Mouse (Mus musculus): ENCODE data around the gene Olig3.

- TF ChIP-seq CTCF (IDR thresholded peaks at IDR 0.05; ENCODE audit: control insufficient read depth, insufficient read depth, insufficient replicate concordance, low read depth, low read length), result no peak
- no peak for TF ChIP-seq POLR2A (IDR thresholded peaks at IDR 0.05; ENCODE audit: control insufficient read depth, low read depth, low read length)
These were observed 3.4 kb upstream of the Olig3 start for GRCm38 (mm10) chr10:19352878-19353301.
